Mouse (Mus musculus) stomach, embryonic 14.5 days (tissue): ENCODE data around the gene Klhl40. TPM values are rescaled to one million over a fixed set of nuclear protein-coding genes. Genes with fewer than 3 reads are reported as not detected.

Experiments
- ATAC-seq: fragments of 200-750 bp; cut with Nextera tagmentation; 2 replicates; pipeline ENCODE4 v1.8.0; 2017; ENCODE audit warnings: low read depth, moderate TSS enrichment; ENCODE audit not compliant: insufficient number of reproducible peaks, insufficient read depth, low FRiP score
- H3K27ac ChIP-seq: fragments of 300-500 bp; sonication (generic); 2 replicates; pipeline ENCODE4 v1.5.1; 2014; ENCODE audit warnings: mild to moderate bottlenecking, low read length, moderate library complexity, mixed read lengths
- H3K27me3 ChIP-seq: fragments of 300-500 bp; sonication (generic); 2 replicates; pipeline ENCODE4 v1.6.1; 2014; ENCODE audit warnings: low read length, control low read depth, mixed read lengths; ENCODE audit not compliant: control insufficient read depth, insufficient read depth
- H3K36me3 ChIP-seq: fragments of 300-500 bp; sonication (generic); 2 replicates; pipeline ENCODE4 v1.6.1; 2014; ENCODE audit warnings: mild to moderate bottlenecking, control low read depth, low read length, moderate library complexity, mixed read lengths; ENCODE audit not compliant: control insufficient read depth, insufficient read depth
- H3K4me1 ChIP-seq: fragments of 300-500 bp; sonication (generic); 2 replicates; pipeline ENCODE4 v1.6.1; 2014; ENCODE audit warnings: low read length, control low read depth, mixed read lengths; ENCODE audit not compliant: control insufficient read depth, insufficient read depth
- H3K4me2 ChIP-seq: fragments of 300-500 bp; sonication (generic); replicated peaks from 2 replicates; pipeline ENCODE4 v1.6.1; 2014; ENCODE audit warnings: low read depth, low read length, control low read depth
- H3K4me3 ChIP-seq: fragments of 300-500 bp; sonication (generic); 2 replicates; pipeline ENCODE4 v1.5.1; 2014; ENCODE audit warnings: low read depth, low read length, control low read depth
- H3K9ac ChIP-seq: fragments of 300-500 bp; sonication (generic); replicated peaks from 2 replicates; pipeline ENCODE4 v1.6.1; 2014; ENCODE audit warnings: low read depth, mild to moderate bottlenecking, control low read depth, low read length, moderate library complexity, mixed read lengths
- H3K9me3 ChIP-seq: fragments of 300-500 bp; sonication (generic); 2 replicates; pipeline ENCODE4 v1.6.1; 2016; ENCODE audit warnings: low read depth, low read length, control low read depth; ENCODE audit not compliant: control insufficient read depth
- WGBS: fragments of 180-500 bp; shearing (Covaris S2); extraction: QIAGEN DNeasy Blood & Tissue Kit; methylation state at CpG from one replicate; pipeline ENCODE4 v1.1.7; 2014; 5-methylcytosine and 5-hydroxymethylcytosine counted together
- polyA plus RNA-seq: library from polyadenylated mRNA; unstranded; fragments of >200 nt; fragmentation: Nextera tagmentation; extraction: Ambion mirVana; gene quantifications from 2 replicates; pipeline ENCODE4 v1.2.1, GENCODE M21; 2014

Gene Klhl40
- 0.17 and 0.57 TPM in 2 replicates for polyA plus RNA-seq

DNA sequence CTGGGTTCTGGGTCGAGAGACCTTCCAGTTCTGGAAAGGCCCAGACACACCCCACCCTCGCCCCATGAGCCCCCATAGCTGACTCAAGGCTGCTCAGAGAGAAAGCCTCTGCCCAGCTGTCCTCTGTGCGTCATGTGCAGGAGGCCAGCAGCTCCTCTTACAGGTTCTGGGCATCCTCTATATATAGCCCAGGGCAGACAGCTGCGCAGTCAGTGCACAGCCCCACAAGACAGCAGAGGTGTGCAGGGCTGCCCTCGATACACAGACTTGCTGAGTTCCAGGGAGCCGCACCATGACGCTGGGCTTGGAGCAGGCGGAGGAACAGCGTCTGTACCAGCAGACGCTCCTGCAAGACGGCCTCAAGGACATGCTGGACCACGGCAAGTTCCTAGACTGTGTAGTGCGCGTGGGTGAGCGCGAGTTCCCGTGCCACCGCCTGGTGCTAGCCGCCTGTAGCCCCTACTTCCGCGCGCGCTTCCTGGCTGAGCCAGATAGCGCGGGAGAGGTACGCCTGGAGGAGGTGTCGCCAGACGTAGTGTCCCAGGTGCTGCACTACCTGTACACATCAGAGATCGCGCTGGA, at the start of gene Klhl40:
TSS of gene Klhl40 (plus strand) at position 124 of the 582 bp plus-strand sequence.
- 16% methylated on average over 30 of the region's 30 CpGs for WGBS
- no peak for ATAC-seq
- peaks cover 21% of the 10 kb centered on the region for H3K27me3 ChIP-seq
- H3K9me3 ChIP-seq: no peaks in the 10 kb centered on the region
- H3K9ac ChIP-seq: 0 out of 2 replicates have a peak within 1 kb of the TSS, but pooled peaks have one; percentile 6
- peaks cover 6% of the 10 kb centered on the region; the same call in 1 of the 2 replicates for H3K4me1 ChIP-seq
- H3K36me3 ChIP-seq: no peaks in the 10 kb centered on the region
- peak within 1 kb of the TSS; percentile 54 for H3K4me2 ChIP-seq
- no peak within 1 kb of the TSS for H3K27ac ChIP-seq
- peak within 1 kb of the TSS; percentile 29 for H3K4me3 ChIP-seq

DNA sequence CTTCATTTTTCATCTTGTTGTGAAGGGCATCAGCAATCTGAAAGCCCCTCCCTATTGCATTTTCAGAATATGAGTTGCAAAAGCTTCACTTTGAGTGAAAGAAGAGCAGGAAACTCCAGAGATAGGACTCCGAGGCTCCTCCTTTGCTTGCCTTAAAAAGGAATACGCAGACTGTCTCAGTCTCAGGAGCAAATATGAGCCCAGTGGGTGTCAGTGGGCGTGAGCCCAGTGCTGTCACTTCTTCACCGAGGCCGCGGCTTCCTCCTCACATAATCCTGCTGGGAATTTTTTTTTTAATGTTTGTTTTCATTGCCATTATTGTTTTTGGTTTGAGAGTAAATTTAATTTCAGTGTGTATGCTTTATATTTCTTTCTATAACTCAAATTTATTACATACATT, 36.9 kb upstream of the Klhl40 start:
- Histone ChIP-seq H3K4me2 (no peak overlapping the region), H3K36me3 (peaks cover 42% of the 10 kb centered on the region), H3K27ac (no peak overlapping the region), H3K9me3 (no peaks in the 10 kb centered on the region), H3K9ac (no peak overlapping the region), H3K4me1 (no peaks in the 10 kb centered on the region), H3K4me3 (no peak overlapping the region), H3K27me3 (no peaks in the 10 kb centered on the region)
- WGBS: 89% methylated on average over 6 of the region's 6 CpGs
- ATAC-seq: no peak

DNA sequence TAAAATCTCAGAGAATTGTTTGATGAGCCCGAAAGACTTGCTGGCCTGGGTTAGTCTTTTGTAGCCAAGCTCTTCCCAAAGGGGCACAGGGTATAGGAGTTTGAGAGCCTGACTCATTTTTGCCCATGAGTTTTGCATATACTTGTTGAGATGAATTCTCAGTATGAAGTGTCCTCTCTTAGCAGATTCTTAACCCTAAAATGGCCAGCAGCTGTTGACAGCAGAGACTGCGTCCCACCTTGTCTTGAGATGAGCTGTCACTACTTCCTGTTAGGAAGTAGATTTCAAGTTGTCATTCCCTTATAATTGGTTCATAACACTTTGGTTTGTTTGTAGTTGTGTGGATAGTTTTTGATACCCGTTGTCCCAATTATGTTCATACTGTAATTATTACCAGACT, 36.2 kb upstream of the Klhl40 start:
- H3K9me3 ChIP-seq: no peaks in the 10 kb centered on the region
- H3K4me2 ChIP-seq: no peak overlapping the region
- no peak overlapping the region for H3K9ac ChIP-seq
- H3K36me3 ChIP-seq: peaks cover 48% of the 10 kb centered on the region
- H3K27ac ChIP-seq: no peak overlapping the region
- no peaks in the 10 kb centered on the region for H3K4me1 ChIP-seq
- no peak for ATAC-seq
- 89% methylated on average over 3 of the region's 3 CpGs for WGBS
- no peaks in the 10 kb centered on the region for H3K27me3 ChIP-seq
- H3K4me3 ChIP-seq: no peak overlapping the region

DNA sequence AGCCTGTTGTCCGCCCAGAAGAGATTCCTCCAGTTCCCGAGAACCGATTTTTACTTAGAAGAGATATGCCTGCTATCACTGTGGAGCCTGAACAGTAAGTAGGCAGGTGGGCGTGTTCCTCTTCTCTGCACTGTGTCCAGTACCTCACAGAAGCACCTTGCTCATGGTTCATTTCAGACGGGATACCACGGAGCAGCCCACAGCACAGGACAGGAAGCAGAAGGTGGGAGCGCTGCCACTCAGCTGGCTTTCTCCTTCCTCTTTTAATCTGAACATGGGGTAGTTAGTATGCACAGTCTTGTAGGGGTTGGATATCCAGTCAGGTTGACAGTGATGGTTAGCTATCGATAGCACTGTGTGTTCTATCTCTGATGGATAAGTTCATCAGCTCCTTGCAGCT, 33.4 kb upstream of the Klhl40 start:
- WGBS: 90% methylated on average over 8 of the region's 8 CpGs
- peaks cover 77% of the 10 kb centered on the region for H3K36me3 ChIP-seq

DNA sequence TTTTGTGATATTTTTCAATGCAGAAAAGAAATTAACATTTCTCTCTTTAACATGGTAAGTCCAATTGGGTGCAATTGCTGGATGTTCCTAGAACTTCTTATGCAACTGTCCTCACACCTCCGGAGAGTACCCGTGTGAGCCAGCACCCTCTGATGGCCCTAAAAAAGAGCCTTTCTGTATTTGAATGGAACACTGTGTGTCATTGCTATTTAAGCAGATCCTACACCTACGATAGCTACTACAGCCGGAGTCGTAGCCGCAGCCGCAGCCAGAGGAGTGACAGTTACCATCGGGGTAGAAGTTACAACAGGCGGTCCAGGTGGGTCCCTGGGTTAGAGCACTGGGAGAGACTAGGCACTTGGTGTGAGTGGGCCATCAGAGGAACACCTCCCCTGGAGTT, 24.6 kb upstream of the Klhl40 start:
- Histone ChIP-seq H3K4me2 (no peak overlapping the region), H3K27ac (no peak overlapping the region), H3K9ac (no peak overlapping the region), H3K4me1 (peaks cover 2% of the 10 kb centered on the region; the same call in 1 of the 2 replicates), H3K9me3 (no peaks in the 10 kb centered on the region), H3K27me3 (no peaks in the 10 kb centered on the region), H3K36me3 (peaks cover 79% of the 10 kb centered on the region), H3K4me3 (no peak overlapping the region)
- no peak for ATAC-seq
- 95% methylated on average over 9 of the region's 9 CpGs for WGBS

More for the DNA sequence above, 33.4 kb upstream of the Klhl40 start:
- Histone ChIP-seq H3K27me3 (no peaks in the 10 kb centered on the region), H3K4me2 (no peak overlapping the region), H3K9ac (no peak overlapping the region), H3K9me3 (no peaks in the 10 kb centered on the region), H3K4me1 (no peaks in the 10 kb centered on the region), H3K4me3 (no peak overlapping the region), H3K27ac (no peak overlapping the region)
- ATAC-seq: no peak

DNA sequence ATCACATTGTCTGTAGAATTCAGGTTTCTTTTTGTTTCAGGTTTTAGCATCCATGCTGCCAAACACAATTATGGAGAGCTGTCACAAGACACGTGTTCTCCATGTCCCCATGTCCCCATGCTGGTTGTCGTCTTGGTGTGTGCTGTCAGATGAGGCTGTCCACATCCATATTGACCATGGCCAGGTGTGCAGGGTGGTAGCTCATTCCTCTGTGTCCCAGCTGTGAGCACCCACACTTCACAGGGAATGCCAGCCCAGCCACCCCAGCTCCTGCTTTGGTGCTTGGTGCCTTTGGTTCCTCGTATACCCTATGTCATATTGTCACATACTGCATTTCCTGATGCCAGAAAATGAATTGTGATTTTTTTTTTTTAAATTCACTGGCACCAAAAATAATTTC, 22.8 kb upstream of the Klhl40 start:
- no peak overlapping the region for H3K4me2 ChIP-seq
- H3K36me3 ChIP-seq: peaks cover 61% of the 10 kb centered on the region
- no peak overlapping the region for H3K27ac ChIP-seq
- no peak for ATAC-seq
- peaks cover 15% of the 10 kb centered on the region; the same call in 1 of the 2 replicates for H3K4me1 ChIP-seq
- H3K9ac ChIP-seq: no peak overlapping the region
- WGBS: 92% methylated on average over 3 of the region's 3 CpGs
- no peaks in the 10 kb centered on the region for H3K27me3 ChIP-seq
- H3K4me3 ChIP-seq: no peak overlapping the region
- H3K9me3 ChIP-seq: no peaks in the 10 kb centered on the region

DNA sequence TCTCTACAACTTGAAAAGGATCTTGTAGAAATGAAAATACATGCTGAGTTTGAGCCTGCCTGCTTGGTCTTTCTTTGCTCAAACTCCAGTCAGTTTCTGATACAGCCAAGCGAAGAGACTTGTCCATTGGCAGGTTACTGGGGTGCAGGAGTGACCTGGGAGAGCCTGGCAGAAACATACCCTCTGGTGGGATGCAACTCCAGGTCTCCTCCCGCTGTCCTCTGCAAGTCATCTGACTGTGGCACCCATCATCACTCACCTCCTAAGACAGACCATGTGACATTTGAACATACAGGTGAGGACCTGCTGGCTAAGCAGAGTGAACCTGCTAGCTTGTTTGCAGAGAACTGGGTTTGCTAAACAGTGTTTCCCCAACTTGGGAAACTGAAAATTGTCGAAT, 20.6 kb upstream of the Klhl40 start:
- Histone ChIP-seq H3K4me1 (peaks cover 30% of the 10 kb centered on the region), H3K9ac (no peak overlapping the region), H3K4me2 (no peak overlapping the region), H3K4me3 (no peak overlapping the region), H3K36me3 (peaks cover 41% of the 10 kb centered on the region), H3K9me3 (no peaks in the 10 kb centered on the region), H3K27me3 (no peaks in the 10 kb centered on the region), H3K27ac (no peak overlapping the region)
- no peak for ATAC-seq
- WGBS: 84% methylated on average over 3 of the region's 3 CpGs

DNA sequence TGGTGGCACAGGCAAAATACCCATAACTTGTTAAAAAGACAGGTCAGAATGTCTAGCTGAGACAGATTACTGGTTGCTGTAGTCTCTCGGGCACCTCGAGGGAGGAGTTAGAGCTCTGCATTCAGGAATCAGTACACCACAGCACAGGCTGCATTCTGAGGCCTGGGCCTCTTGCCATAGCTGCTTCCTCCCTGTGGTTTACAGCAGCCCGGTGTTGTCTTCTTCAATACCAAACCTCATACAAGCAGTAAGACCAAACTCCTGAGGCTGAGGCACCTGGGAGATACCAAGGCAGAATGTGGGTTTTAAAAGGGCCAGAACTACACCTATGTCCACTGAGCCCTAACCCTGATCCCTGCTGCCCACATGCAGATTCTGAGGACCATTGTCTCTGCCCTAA, 20.0 kb upstream of the Klhl40 start:
- no peak overlapping the region for H3K4me2 ChIP-seq
- no peak overlapping the region for H3K27ac ChIP-seq
- 60% methylated on average over 3 of the region's 3 CpGs for WGBS
- no peaks in the 10 kb centered on the region for H3K27me3 ChIP-seq
- no peaks in the 10 kb centered on the region for H3K9me3 ChIP-seq
- H3K4me3 ChIP-seq: no peak overlapping the region
- H3K4me1 ChIP-seq: peaks cover 31% of the 10 kb centered on the region
- no peak for ATAC-seq
- peaks cover 34% of the 10 kb centered on the region for H3K36me3 ChIP-seq
- H3K9ac ChIP-seq: no peak overlapping the region
